Mouse (Mus musculus) erythroblast, embryonic 14.5 days (primary cell): ENCODE measurements around the gene Gdpd2. TPM values are rescaled to one million over a fixed set of nuclear protein-coding genes. Genes with fewer than 3 reads are reported as not detected.
A peak's percentile ranks its signal among the peaks of the same experiment; 100 is the strongest.

Experiments used
- H3K27me3 ChIP-seq: 2 replicates; pipeline ENCODE4 v1.6.1; 2012; ENCODE audit warnings: inconsistent platforms; ENCODE audit not compliant: control insufficient read depth
- H3K36me3 ChIP-seq: 2 replicates; pipeline ENCODE4 v1.6.1; 2012; ENCODE audit warnings: mild to moderate bottlenecking, inconsistent platforms; ENCODE audit not compliant: control insufficient read depth
- H3K4me1 ChIP-seq: 2 replicates; pipeline ENCODE4 v1.6.1; 2012; ENCODE audit warnings: inconsistent platforms; ENCODE audit not compliant: control insufficient read depth
- H3K4me3 ChIP-seq: replicated peaks from 2 replicates; pipeline ENCODE3; 2012; ENCODE audit warnings: moderate library complexity, mild to moderate bottlenecking, inconsistent platforms
- H3K9me3 ChIP-seq: 2 replicates; pipeline ENCODE4 v1.6.1; 2012; ENCODE audit warnings: low read length, inconsistent platforms, mixed read lengths; ENCODE audit not compliant: control insufficient read depth
- GATA1 ChIP-seq: IDR thresholded peaks from 2 replicates; pipeline ENCODE4 v1.6.1; 2012; ENCODE audit warnings: low read length, inconsistent platforms, mixed read lengths
- TAL1 ChIP-seq: IDR thresholded peaks from 3 replicates; pipeline ENCODE4 v1.6.1; 2012; ENCODE audit warnings: low read length, inconsistent platforms, mixed read lengths
- polyA plus RNA-seq: library from polyadenylated mRNA; stranded (reverse); fragments of >175 nt; gene quantifications from 2 replicates; pipeline ENCODE4 v1.2.3, GENCODE M21; 2012

Gene Gdpd2
- polyA plus RNA-seq, 1 experiment, result not detected

GRCm38 (mm10) chrX:100738918-100739317, 9.2 kb downstream of the Gdpd2 start:
- H3K4me1 ChIP-seq, result no peaks in the 10 kb centered on the region
- TF ChIP-seq TAL1 (no peak), GATA1 (no peak)
- no peaks in the 10 kb centered on the region for H3K36me3 ChIP-seq
- no peaks in the 10 kb centered on the region; the same call in 1 of the 2 replicates for H3K9me3 ChIP-seq
- H3K4me3 ChIP-seq, result no peak overlapping the region
- H3K27me3 ChIP-seq, result peaks cover 31% of the 10 kb centered on the region

- no peak for TF ChIP-seq TAL1
- TF ChIP-seq GATA1, result no peak
- H3K4me1 ChIP-seq, result no peaks in the 10 kb centered on the region
- H3K4me3 ChIP-seq, result no peak overlapping the region
Measured at GRCm38 (mm10) chrX:100739443-100739842, 9.8 kb downstream of the Gdpd2 start.

GRCm38 (mm10) chrX:100740785-100741184, 11.1 kb downstream of the Gdpd2 start:
- Histone ChIP-seq H3K36me3 (no peaks in the 10 kb centered on the region), H3K9me3 (no peaks in the 10 kb centered on the region; the same call in 1 of the 2 replicates), H3K27me3 (peaks cover 28% of the 10 kb centered on the region), H3K4me1 (no peaks in the 10 kb centered on the region), H3K4me3 (no peak overlapping the region)
- no peak for TF ChIP-seq TAL1
- no peak for TF ChIP-seq GATA1

More at GRCm38 (mm10) chrX:100739443-100739842, 9.8 kb downstream of the Gdpd2 start:
- H3K27me3 ChIP-seq, result peaks cover 31% of the 10 kb centered on the region
- H3K9me3 ChIP-seq, result no peaks in the 10 kb centered on the region; the same call in 1 of the 2 replicates
- H3K36me3 ChIP-seq, result no peaks in the 10 kb centered on the region

GRCm38 (mm10) chrX:100741940-100742339, 12.3 kb downstream of the Gdpd2 start:
- Histone ChIP-seq H3K36me3 (no peaks in the 10 kb centered on the region), H3K27me3 (peaks cover 26% of the 10 kb centered on the region), H3K4me1 (no peaks in the 10 kb centered on the region), H3K9me3 (no peaks in the 10 kb centered on the region; the same call in 1 of the 2 replicates), H3K4me3 (no peak overlapping the region)
- TF ChIP-seq GATA1, result no peak
- no peak for TF ChIP-seq TAL1

GRCm38 (mm10) chrX:100765855-100766254, 36.2 kb downstream of the Gdpd2 start:
- H3K9me3 ChIP-seq, result peaks cover 7% of the 10 kb centered on the region
- peaks cover 35% of the 10 kb centered on the region for H3K27me3 ChIP-seq
- no peak overlapping the region for H3K4me3 ChIP-seq
- no peaks in the 10 kb centered on the region for H3K36me3 ChIP-seq
- no peaks in the 10 kb centered on the region for H3K4me1 ChIP-seq
- no peak for TF ChIP-seq TAL1
- no peak for TF ChIP-seq GATA1

GRCm38 (mm10) chrX:100767181-100767884, 37.7 kb downstream of the Gdpd2 start, which contains the start of gene Dlg3:
Gene Dlg3, plus strand, starts transcription at chrX:100767722.
- Histone ChIP-seq H3K4me1 (no peaks in the 10 kb centered on the region), H3K36me3 (no peaks in the 10 kb centered on the region), H3K9me3 (peaks cover 7% of the 10 kb centered on the region), H3K27me3 (peaks cover 35% of the 10 kb centered on the region), H3K4me3 (no peak within 1 kb of the TSS)
- no peak for TF ChIP-seq GATA1
- no peak for TF ChIP-seq TAL1

- peaks cover 35% of the 10 kb centered on the region for H3K27me3 ChIP-seq
- H3K9me3 ChIP-seq, result peaks cover 7% of the 10 kb centered on the region
- H3K4me3 ChIP-seq, result no peak overlapping the region
- TF ChIP-seq GATA1 (no peak), TAL1 (no peak)
- no peaks in the 10 kb centered on the region for H3K36me3 ChIP-seq
- H3K4me1 ChIP-seq, result no peaks in the 10 kb centered on the region
Measured at GRCm38 (mm10) chrX:100767885-100768626, 38.4 kb downstream of the Gdpd2 start.

GRCm38 (mm10) chrX:100769281-100769680, 39.6 kb downstream of the Gdpd2 start:
- no peak overlapping the region for H3K4me3 ChIP-seq
- H3K36me3 ChIP-seq, result no peaks in the 10 kb centered on the region
- TF ChIP-seq GATA1, result no peak
- TF ChIP-seq TAL1, result no peak
- peaks cover 35% of the 10 kb centered on the region for H3K27me3 ChIP-seq
- peaks cover 7% of the 10 kb centered on the region for H3K9me3 ChIP-seq
- no peaks in the 10 kb centered on the region for H3K4me1 ChIP-seq

GRCm38 (mm10) chrX:100774341-100774811, 44.7 kb downstream of the Gdpd2 start:
- Histone ChIP-seq H3K4me1 (peaks cover 12% of the 10 kb centered on the region), H3K4me3 (peak overlapping the region; percentile 53), H3K9me3 (no peaks in the 10 kb centered on the region; the same call in 1 of the 2 replicates), H3K27me3 (peaks cover 1% of the 10 kb centered on the region; the same call in 1 of the 2 replicates), H3K36me3 (no peaks in the 10 kb centered on the region)
- no peak for TF ChIP-seq GATA1
- no peak for TF ChIP-seq TAL1
